Mouse (Mus musculus) embryonic facial prominence, embryonic 14.5 days (tissue): Measurements from ENCODE around the gene Acvr1. TPM values are rescaled to one million over a fixed set of nuclear protein-coding genes. Genes with fewer than 3 reads are reported as not detected.

Experiments used
- ATAC-seq: fragments of 200-750 bp; cut with Nextera tagmentation; 2 replicates; pipeline ENCODE4 v1.8.0; 2017; ENCODE audit warnings: low read depth, moderate number of reproducible peaks, moderate TSS enrichment
- DNase-seq: peaks from one replicate; pipeline ENCODE4 v3.0.0-alpha.2; 2015; ENCODE audit warnings: low spot score
- H3K27ac ChIP-seq: fragments of 300-500 bp; sonication (generic); replicated peaks from 2 replicates; pipeline ENCODE4 v1.5.1; 2014; ENCODE audit warnings: low read depth, mild to moderate bottlenecking, low read length, moderate library complexity
- H3K27me3 ChIP-seq: fragments of 300-500 bp; sonication (generic); replicated peaks from 2 replicates; pipeline ENCODE4 v1.6.1; 2014; ENCODE audit warnings: low read length; ENCODE audit not compliant: control insufficient read depth, insufficient read depth
- H3K36me3 ChIP-seq: fragments of 300-500 bp; sonication (generic); 2 replicates; pipeline ENCODE4 v1.6.1; 2014; ENCODE audit warnings: low read length, mixed read lengths; ENCODE audit not compliant: control insufficient read depth, insufficient read depth
- H3K4me1 ChIP-seq: fragments of 300-500 bp; sonication (generic); 2 replicates; pipeline ENCODE4 v1.6.1; 2014; ENCODE audit warnings: antibody characterized with exemption, low read length; ENCODE audit not compliant: control insufficient read depth, insufficient read depth
- H3K4me2 ChIP-seq: fragments of 300-500 bp; sonication (generic); 2 replicates; pipeline ENCODE4 v1.6.1; 2014; ENCODE audit warnings: low read depth, mild to moderate bottlenecking, low read length, moderate library complexity, mixed read lengths
- H3K4me3 ChIP-seq: fragments of 300-500 bp; sonication (generic); 2 replicates; pipeline ENCODE4 v1.5.1; 2014; ENCODE audit warnings: low read depth, mild to moderate bottlenecking, low read length
- H3K9ac ChIP-seq: fragments of 300-500 bp; sonication (generic); 2 replicates; pipeline ENCODE4 v1.6.1; 2014; ENCODE audit warnings: low read depth, mild to moderate bottlenecking, low read length, moderate library complexity, mixed read lengths
- H3K9me3 ChIP-seq: fragments of 300-500 bp; sonication (generic); 2 replicates; pipeline ENCODE4 v1.6.1; 2016; ENCODE audit warnings: low read length; ENCODE audit not compliant: control insufficient read depth
- WGBS: fragments of 180-500 bp; shearing (Covaris S2); extraction: QIAGEN DNeasy Blood & Tissue Kit; methylation state at CpG from one replicate; pipeline ENCODE4 v1.1.7; 2014; 5-methylcytosine and 5-hydroxymethylcytosine counted together
- polyA plus RNA-seq: library from polyadenylated mRNA; unstranded; fragments of >200 nt; fragmentation: Nextera tagmentation; extraction: Ambion mirVana; gene quantifications from 2 replicates; pipeline ENCODE4 v1.2.1, GENCODE M21; 2014

The Acvr1 gene
- polyA plus RNA-seq, 1 experiment from 2014 or later, result 15.0 TPM

DNA sequence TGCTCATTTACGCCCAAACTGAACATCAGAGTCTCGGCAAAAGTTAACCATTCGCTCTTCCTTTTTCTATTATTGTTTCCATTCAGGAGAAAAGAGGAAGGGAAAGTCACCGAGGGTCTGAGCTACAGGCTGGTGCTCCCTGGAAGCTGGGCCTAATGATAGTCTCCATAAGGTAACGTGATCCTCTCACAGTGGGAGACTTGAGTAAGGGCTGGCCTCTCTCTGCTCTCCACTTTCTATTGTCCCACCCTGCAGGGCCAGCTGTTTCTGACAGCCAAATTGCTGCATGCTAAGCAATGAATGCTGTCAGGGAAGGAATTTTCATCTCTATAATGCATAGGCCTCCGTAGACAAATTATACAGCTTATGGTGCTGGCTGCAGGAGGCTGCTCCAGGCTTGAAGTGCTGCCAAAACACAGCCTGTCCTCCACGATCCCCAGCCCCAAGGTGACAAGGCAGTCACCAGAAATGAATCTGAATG lies 33.4 kb downstream of the Acvr1 start:
- peak overlapping the region; percentile 4; the same call in 1 of the 2 replicates for H3K4me2 ChIP-seq
- ATAC-seq (peak; percentile 78), DNase-seq (peak; percentile 92)
- WGBS, result 16% methylated on average over 7 of the region's 7 CpGs
- no peak overlapping the region for H3K4me3 ChIP-seq
- H3K27me3 ChIP-seq, result no peaks in the 10 kb centered on the region
- peaks cover 46% of the 10 kb centered on the region for H3K4me1 ChIP-seq
- H3K9me3 ChIP-seq, result no peaks in the 10 kb centered on the region
- H3K9ac ChIP-seq, result no peak overlapping the region
- peak overlapping the region; percentile 74 for H3K27ac ChIP-seq
- H3K36me3 ChIP-seq, result peaks cover 19% of the 10 kb centered on the region; the same call in 1 of the 2 replicates

DNA sequence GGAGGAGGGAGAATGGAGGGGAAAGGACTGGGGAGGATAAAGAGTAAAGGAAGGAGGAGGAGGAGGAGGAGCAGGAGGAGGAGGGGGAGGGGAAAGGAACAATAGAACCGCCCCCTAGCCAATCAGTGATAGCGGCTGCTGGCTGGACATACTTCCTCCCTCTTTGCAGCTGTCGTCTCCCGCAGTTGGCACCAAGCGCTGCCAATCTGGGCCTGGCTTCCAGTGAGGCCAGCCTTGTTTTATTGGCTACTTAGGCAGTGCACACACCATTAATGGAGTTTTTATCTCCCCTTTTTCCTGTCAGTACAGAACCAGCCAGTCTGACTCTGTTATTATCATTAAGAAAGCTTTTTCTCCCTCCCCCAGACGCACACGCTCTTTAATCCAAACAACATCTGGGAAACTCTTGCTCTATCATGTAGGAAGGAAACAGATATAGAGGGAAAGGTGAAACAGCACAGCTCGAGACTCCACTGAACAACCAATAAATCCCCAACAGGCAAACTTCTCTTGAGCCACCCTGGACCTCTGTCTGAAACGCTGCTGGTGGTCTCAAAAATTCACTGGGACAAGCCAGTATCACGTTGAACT lies 34.6 kb downstream of the Acvr1 start:
- Histone ChIP-seq H3K9me3 (no peaks in the 10 kb centered on the region), H3K9ac (no peak overlapping the region), H3K27ac (peak overlapping the region; percentile 73), H3K4me2 (peak overlapping the region; percentile 35), H3K36me3 (peaks cover 15% of the 10 kb centered on the region; the same call in 1 of the 2 replicates), H3K4me3 (no peak overlapping the region), H3K4me1 (peaks cover 46% of the 10 kb centered on the region), H3K27me3 (no peaks in the 10 kb centered on the region)
- ATAC-seq (peak; percentile 84), DNase-seq (peak; percentile 94)
- 12% methylated on average over 9 of the region's 10 CpGs for WGBS

DNA sequence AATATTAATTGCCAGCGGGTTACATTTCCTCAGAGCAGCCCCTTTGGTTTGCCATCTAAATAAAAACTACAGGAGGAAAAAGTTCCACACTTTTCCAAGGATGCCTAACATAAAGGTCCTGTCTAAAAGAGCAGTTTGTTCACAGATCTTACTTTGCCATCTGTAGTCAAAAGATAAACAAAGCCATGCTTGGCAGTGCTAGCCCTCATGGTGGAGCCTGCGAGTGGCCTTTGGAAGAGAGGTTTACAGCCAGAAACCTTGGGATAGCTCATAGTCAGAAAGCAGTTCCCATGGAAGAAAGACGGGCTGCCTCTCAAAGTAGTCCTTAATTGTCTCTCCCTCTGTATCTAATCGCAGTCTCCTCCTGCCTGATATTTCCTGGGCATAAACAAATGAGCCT lies 36.4 kb downstream of the Acvr1 start:
- H3K9ac ChIP-seq, result no peak overlapping the region
- no peak overlapping the region for H3K4me2 ChIP-seq
- no peak overlapping the region for H3K4me3 ChIP-seq
- no peak for ATAC-seq
- H3K36me3 ChIP-seq, result 0 out of 2 replicates have a peak, but pooled peaks cover 3% of the 10 kb centered on the region
- no peak overlapping the region for H3K27ac ChIP-seq
- H3K9me3 ChIP-seq, result no peaks in the 10 kb centered on the region
- whole genome bisulfite sequencing, result 67% methylated on average over 4 of the region's 4 CpGs
- peaks cover 46% of the 10 kb centered on the region for H3K4me1 ChIP-seq
- no peak for DNase-seq
- no peaks in the 10 kb centered on the region for H3K27me3 ChIP-seq

DNA sequence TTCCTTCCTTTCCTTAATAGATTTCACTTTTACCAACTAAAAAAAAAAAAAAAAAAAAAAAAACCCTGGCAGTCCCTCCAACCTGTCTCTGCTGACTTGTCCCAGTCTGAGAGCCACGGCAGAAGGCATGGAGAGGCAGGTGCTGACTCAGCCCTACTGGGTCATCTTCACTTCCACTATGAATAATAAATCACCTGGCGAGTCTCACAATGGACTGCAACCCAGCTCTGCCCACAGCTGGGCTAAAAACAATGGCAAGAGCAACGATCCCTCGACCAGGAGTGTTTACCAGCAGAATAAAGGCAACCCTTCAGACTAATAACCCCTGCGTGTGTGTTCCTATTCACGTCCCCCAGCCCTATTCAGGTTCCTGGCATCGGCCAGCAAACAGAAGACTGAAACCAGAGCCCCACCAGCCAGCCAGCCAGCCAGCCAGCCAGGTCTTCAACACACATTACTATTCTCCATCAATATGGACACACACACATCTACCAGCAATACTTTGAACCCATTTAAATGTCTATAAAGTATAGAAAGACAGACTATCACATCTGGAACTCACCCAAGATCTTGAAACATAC lies 37.0 kb downstream of the Acvr1 start:
- DNase-seq (no peak), ATAC-seq (no peak)
- H3K27me3 ChIP-seq, result no peaks in the 10 kb centered on the region
- no peak overlapping the region for H3K4me3 ChIP-seq
- H3K27ac ChIP-seq, result no peak overlapping the region
- no peaks in the 10 kb centered on the region for H3K36me3 ChIP-seq
- peaks cover 46% of the 10 kb centered on the region for H3K4me1 ChIP-seq
- H3K9me3 ChIP-seq, result no peaks in the 10 kb centered on the region
- 58% methylated on average over 7 of the region's 7 CpGs for WGBS
- no peak overlapping the region for H3K4me2 ChIP-seq
- H3K9ac ChIP-seq, result no peak overlapping the region

DNA sequence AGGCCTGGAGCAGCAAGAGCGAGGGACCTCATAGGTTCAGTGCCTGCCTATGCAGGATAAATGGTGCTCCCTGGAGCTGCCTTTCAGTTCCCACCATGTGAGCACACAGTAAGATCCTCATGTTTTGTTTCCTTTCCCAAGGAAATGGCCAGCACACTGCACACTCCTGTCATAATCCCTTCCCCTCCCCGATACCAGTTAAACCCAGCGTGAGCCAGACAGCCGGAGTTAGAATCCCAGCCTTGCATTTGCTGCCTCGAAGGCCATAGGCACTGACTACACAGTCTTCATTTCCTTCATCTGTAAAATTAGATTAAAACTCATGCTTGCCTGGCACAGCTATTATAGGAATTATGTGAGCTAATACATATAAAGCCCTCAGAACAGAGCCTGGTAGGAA lies 37.6 kb downstream of the Acvr1 start:
- 75% methylated on average over 5 of the region's 5 CpGs for WGBS
- H3K27me3 ChIP-seq, result no peaks in the 10 kb centered on the region

DNA sequence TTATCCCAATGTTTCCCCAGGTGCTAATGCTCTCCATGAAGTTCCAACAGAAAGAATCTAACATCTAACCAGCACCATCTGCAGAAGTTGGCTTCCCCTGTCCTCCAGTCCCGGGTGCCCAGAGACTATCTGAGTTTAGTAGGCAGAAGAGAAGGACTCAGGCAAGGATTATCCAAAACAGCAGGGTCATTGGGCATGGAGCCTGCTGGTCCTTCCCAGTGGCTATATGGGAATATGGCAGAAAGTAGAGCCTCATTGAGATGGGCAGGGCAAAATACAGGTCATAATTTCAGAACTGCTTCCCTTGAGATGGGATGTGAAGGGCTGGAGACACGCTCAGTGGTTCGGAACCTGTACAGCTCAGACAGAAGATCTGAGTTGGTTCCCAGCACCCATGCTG lies 39.2 kb downstream of the Acvr1 start:
- H3K9me3 ChIP-seq, result no peaks in the 10 kb centered on the region
- no peaks in the 10 kb centered on the region for H3K27me3 ChIP-seq
- 86% methylated on average over 3 of the region's 3 CpGs for whole genome bisulfite sequencing
- ATAC-seq, result no peak
- H3K4me2 ChIP-seq, result no peak overlapping the region
- H3K9ac ChIP-seq, result no peak overlapping the region
- H3K27ac ChIP-seq, result no peak overlapping the region
- H3K36me3 ChIP-seq, result no peaks in the 10 kb centered on the region
- no peak for DNase-seq
- H3K4me1 ChIP-seq, result peaks cover 36% of the 10 kb centered on the region
- no peak overlapping the region for H3K4me3 ChIP-seq

More for the DNA sequence above, 37.6 kb downstream of the Acvr1 start:
- no peak overlapping the region for H3K27ac ChIP-seq
- no peak overlapping the region for H3K9ac ChIP-seq
- no peak overlapping the region for H3K4me3 ChIP-seq
- H3K4me2 ChIP-seq, result no peak overlapping the region
- H3K36me3 ChIP-seq, result no peaks in the 10 kb centered on the region
- DNase-seq (no peak), ATAC-seq (no peak)
- H3K4me1 ChIP-seq, result peaks cover 44% of the 10 kb centered on the region
- H3K9me3 ChIP-seq, result no peaks in the 10 kb centered on the region

DNA sequence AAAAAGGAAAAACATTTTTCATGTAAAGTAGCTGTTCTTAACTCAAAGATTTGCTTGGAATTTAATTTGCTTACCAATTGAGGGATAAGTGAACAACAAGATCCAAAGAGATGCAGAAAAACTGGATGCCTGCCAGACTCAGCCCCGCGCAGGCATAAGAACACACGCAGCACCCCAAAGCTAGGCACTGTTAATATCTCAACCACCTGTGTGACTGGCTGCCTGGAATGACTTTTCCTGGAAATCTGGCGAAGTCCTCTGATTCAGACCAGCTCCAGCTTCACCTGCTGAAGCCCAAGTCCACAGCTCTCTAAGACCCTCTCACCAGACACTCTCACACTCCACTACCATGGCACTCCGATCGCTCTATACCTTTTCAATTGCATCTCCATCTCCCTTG lies 42.6 kb downstream of the Acvr1 start:
- H3K4me2 ChIP-seq, result no peak overlapping the region
- H3K36me3 ChIP-seq, result no peaks in the 10 kb centered on the region
- H3K4me3 ChIP-seq, result no peak overlapping the region
- H3K27ac ChIP-seq, result no peak overlapping the region
- no peak for DNase-seq
- no peaks in the 10 kb centered on the region for H3K9me3 ChIP-seq
- 75% methylated on average over 6 of the region's 6 CpGs for WGBS
- no peaks in the 10 kb centered on the region for H3K27me3 ChIP-seq
- H3K4me1 ChIP-seq, result peaks cover 35% of the 10 kb centered on the region
- H3K9ac ChIP-seq, result no peak overlapping the region
- no peak for ATAC-seq

DNA sequence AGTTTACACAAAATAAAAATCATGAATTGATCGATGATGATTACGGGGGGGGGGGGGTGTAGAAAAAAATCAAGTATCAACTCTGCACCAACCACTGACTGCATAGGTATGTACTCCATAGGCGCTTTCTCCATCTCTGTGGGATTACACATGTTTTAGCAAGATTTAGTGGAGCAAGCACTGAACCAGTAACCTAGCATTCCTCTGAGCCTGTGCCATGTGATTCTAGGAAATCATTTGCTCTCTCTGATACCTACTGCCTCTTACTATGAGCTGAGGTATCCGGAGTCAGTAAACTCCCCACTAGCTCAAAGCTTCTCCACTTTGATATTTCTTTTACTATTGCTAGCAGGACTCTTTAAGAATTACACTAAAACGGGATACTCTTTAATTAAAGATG lies 43.1 kb downstream of the Acvr1 start:
- 89% methylated on average over 5 of the region's 5 CpGs for WGBS
- Histone ChIP-seq H3K4me1 (peaks cover 33% of the 10 kb centered on the region), H3K36me3 (no peaks in the 10 kb centered on the region), H3K27me3 (no peaks in the 10 kb centered on the region), H3K9ac (no peak overlapping the region), H3K9me3 (no peaks in the 10 kb centered on the region), H3K4me2 (no peak overlapping the region), H3K4me3 (no peak overlapping the region), H3K27ac (no peak overlapping the region)
- DNase-seq (no peak), ATAC-seq (no peak)

DNA sequence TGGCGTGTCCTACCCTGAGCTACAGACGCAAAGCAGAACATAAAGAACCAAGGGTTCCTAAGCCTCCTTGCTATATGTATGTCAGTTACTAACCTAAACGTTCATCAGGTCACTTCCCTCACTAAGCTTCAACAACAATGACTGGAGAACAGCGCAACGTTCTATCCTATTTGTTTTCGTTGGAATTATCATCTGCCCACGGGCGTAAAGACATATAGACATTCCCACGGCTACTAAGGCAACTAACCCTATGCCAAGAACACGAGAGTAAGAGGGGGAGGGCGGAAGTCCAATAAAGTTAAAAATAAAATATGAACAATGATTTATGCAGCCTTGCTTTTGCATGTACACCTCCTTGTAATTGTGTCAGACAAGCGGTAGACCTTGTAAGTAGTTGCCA lies 43.9 kb downstream of the Acvr1 start:
- Histone ChIP-seq H3K4me3 (no peak overlapping the region), H3K4me2 (no peak overlapping the region), H3K4me1 (peaks cover 34% of the 10 kb centered on the region), H3K36me3 (no peaks in the 10 kb centered on the region), H3K9ac (no peak overlapping the region), H3K27me3 (no peaks in the 10 kb centered on the region), H3K9me3 (no peaks in the 10 kb centered on the region), H3K27ac (no peak overlapping the region)
- WGBS, result 72% methylated on average over 12 of the region's 12 CpGs
- ATAC-seq (no peak), DNase-seq (no peak)
